Mouse (Mus musculus) urinary bladder, postnatal 4 days (tissue): ENCODE data around the gene Ighmbp2.

Source experiments
- DNase-seq, 2 experiments: peaks; one replicate each; pipeline ENCODE4 v3.0.0; 2021 to 2022; ENCODE audit warnings: low spot score in 2 of 2

Gene Ighmbp2

DNA sequence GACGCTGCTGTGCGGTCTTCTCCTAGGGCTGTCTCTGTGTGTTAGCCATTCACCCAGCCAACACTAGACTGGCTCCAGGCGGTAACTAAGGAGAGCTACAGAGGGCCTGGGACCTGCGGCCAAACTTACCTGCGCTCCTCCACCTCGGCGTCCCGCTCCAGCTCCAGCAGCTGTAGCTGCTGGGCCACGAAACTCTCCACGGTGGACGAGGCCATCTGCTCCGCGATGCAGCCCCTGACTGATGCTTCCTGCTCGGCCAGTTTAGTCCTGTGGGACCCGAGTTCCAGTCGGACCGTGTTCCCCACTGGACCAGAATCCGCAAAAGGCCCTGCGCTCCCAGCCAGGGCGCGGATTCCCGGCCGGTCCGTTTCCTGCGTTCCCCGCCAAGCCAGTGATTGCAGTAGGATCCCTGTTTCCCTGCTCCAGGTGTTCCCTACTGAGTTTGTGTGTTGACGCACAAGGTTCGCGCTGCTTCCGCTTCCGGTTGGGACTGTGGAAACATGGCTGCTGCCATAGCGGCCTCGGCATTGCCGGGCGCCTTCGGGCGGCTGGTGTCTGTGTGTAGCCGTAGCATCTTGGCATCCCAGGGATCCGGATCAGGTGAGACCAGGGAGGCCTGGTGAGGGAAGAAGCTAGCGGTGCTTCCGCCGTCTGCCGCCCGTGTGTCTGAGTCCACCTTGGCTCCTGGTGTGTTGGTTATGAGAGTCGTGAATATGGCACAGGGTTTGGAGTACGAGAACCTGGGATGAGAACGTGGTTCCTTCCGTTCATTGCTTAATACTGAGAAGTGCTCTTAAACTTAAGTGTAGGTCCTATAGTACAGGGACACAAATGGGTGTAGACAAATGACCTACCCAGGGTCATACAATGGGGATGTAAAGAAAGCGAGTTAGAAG, at the start of gene Ighmbp2, which contains the start of gene Mrpl21:
Gene Ighmbp2, minus strand, starts transcription at position 446 of the 896 bp plus-strand sequence.
Gene Mrpl21, plus strand, starts transcription at position 330 of the 896 bp plus-strand sequence.
- peak; percentile 88 to 90 for DNase-seq

DNA sequence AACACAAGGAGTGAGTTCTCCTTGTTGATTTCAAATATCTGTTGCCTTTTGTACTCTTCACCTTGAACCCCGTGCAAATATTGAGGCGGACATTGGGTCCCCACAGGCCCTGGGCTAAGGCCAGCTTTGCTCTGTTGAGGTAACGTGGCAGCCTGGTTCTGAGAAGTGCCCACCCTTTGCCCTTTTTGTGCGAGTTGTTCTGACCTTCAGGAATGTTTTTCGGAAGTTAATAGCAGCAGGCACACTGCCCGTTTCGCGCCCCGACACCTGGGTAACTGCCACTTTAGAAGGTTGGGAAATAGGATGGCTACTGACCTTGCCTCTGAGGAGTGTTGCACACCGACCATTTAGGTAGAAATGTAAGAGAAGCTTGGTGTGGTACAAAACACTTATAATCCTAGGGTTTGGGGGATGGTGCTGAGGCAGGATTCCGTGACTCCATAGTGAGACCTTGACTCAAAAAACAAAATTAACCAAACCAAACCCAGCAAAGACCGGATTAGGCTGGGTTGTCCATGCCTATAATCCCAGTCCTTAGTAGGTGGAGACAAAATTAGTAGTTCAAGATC, 43.7 kb upstream of the Ighmbp2 start:
- no peak for DNase-seq

DNA sequence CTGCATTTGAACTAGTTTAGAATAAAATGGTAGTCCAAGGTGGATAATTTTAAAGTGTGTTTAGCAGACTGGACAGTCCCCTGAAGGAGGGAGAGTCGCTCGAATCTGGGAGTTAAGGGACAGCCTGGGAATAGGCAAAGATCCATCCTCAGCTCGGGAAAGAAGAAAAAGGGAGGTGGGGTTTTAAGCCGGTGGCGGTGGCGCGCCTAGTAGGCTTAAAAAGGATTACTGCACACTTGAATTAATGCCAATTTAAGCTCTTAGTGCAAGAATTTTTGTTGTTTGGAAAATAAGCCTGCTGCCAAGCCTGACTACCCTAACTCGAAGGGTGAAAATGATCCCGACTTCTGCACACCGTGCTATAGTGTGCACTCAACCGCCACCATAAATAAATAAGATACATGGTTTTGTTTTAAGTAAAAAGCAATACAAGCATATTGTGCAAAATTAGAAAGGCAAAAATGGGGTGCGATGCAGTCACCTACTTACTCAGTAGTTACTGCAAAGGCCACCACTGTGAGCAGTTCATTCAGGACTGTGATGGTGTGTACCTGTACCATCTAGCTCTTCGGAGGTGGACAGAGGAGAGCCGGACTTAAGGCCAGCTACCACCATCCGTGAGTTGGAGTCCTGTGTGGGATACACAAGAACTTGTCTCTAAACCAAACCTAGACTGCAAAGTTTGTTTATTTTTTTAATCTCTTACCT, 43.1 kb upstream of the Ighmbp2 start:
- DNase-seq, result no peak

DNA sequence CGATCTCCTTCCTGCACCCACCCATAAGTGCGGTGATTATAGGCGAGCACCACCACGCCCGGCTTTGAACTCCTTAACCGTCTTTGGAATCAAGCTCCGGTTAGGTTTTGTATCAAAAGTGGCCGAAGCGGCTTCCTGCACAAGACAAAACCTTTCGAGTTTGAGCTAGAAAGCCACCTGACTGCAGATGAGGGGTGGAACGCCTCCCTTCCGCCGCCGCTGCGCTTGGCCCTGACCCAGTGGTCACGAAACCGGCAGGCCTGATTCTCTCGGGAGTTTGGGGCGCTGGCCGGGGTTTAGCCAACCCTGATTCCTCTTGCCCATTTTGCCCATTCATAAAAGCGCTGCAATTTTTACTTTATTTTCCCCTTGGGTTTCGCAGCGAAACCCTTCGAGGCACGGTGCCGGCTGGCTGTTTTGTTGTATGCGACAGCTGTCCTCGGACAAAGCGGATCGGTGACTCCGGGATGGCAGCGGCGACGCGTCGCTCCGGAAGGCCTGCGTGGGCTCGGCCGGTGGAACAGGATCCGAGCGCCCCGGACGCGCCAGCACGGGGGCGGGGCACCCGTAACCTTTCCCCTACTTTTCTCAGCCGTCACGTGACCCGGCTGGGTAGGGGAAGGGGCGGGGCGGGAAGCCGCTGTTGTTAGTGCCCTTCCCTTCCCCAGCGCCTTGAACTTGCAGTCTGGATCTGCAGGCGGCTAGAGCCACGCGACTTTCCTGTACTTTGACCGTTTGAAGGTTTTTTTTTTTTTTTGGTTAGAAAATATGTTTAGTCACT, 42.3 kb upstream of the Ighmbp2 start:
- DNase-seq, result peak; percentile 91 to 93

DNA sequence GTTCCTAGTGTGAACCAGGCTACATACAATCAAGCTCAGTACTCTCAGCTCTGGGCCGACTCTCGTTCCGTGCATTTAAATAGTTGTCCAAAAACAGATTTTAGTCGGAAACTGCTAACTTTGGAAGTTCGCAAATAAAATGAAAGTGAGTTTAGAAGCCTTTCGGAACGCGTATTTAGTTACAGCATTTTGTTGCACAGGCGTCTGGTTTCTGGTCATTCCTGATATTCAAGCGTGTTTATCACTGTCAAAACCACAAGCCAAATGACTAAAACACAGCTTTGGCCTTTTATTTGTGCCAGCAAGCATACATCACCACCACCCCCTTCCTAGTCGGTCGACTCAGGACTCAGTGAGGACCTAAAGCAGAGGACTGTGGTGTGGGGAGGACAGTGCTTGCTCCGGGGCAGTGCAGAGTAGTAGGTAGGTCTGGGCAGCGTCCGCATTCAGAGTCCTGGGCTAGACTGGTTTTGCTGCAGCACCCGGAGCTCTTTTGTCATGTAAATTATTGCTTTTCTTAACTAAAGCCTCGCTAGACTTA, 41.5 kb upstream of the Ighmbp2 start:
- DNase-seq, result no peak

DNA sequence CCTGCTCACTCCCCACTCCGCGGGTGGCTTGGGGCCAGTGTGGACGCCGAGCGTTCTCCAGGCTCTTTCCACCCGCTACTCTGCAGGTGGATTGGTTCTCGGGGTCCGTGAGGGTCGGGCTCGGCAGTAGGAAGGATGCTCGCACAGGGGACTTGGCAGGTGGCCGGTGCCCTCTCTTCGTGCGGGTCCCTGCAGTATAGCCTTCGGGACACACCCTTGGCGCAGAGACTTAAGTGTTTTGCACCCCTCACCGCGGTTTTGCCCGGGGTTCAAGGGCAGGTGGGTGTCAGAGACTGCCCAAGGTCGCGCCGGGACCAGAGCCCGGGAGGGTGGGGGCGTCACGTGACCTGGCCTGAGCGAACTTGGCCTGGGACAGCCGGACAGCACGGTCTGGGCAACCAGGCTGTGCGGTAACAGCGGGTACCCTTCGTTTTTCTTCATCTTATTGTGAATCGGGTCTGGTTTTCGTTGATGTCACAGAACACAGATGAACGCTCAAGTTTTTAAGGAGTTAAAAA, 41.0 kb upstream of the Ighmbp2 start:
- DNase-seq, result peak in 1 of 2 experiments; percentile 67

DNA sequence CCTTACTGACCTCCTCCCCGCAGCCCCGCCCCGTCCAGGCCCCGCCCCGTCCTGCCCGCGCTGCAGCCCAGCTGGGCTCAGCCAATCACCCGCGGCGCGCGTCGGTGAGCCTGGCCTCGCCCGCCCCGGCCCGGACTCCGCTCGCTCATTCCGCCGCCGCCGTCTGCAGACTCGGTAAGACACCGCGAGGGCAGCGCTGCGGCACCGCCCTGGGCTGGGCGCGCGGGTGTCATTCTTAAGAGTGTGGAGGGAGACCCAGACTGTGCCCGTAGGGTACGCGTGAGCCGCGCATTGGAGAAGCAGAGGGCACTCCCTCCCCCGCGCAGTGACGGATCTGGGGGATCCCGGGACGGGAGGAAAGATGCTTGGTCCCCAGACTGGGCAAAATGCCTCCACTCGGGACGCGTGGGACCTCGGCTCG, 40.4 kb upstream of the Ighmbp2 start:
- peak; percentile 84 to 88 for DNase-seq

DNA sequence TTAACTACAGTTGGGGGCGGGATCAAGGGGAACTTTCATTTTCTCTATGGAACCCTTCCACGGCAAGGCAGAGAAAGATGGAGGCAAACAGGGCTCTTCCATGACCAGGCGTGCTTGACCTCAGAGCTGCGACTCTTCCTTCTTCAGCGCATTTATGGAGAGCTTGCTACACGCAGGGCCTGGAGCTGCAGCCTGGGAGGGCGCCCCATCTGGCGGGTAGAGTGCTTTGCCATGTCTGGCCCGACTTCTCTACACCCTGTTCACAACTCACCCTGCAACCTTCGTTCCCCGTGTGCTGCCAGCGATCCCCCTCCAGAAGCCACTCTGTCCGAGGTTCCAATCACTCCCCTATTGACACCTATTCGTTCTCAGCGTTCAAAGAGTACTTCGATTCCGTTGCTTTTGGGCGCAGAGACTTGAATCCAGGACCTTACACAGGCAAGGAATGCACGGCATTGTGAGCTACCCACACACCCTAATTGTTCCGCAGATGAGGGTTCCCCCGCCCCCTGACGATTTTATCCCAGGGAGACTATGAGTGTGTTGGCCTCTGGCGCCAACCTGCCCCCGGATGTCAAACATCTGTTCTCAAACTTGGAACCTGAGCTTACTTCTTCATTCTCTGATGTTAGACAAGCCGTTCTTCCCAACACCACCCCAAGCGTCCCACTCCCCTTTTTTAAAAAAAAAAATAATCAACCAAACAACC, 39.6 kb upstream of the Ighmbp2 start, which contains the start of gene Cpt1a:
Gene Cpt1a, plus strand, starts transcription at position 74 of the 709 bp plus-strand sequence.
- peak in 1 of 2 experiments; percentile 57 for DNase-seq

DNA sequence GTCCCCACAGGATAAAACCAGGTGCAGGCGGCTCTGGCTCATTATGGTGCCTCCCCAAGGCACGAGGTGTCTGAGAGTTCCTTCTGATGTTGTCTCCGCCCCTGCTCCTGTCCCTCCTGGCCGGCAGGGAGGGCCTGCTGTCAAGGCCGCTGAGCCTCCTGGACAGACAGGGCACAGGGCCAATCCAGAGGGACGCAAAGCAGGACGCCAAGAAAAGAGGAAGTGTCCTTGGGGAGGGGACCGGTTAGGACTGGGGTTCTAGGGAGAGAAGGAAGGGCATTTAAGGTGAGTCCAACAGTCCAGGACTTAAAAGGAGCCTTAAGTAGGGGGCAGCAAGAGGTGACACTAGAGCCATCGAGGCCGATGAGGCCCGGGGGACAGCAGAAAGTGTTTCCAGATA, 38.8 kb upstream of the Ighmbp2 start:
- peak; percentile 69 to 75 for DNase-seq

DNA sequence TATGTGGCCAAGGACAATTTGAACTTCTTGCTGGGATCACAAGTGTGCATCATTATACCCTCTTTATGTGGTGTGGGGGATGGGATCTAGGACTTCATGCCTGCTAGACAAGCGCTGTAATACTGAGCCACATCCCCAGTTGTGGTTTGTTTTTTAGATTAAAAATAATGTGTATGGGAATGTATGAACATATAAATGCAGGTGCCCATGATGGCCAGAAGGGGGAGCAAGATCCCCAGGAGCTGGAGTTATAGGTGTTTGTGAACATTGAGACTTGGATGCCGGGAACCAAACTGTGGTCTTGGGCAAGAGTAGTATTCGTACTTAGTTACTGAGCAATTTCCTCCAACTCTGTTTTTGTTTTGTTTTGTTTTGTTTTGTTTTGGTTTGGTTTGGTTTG, 38.0 kb upstream of the Ighmbp2 start:
- DNase-seq, result no peak

DNA sequence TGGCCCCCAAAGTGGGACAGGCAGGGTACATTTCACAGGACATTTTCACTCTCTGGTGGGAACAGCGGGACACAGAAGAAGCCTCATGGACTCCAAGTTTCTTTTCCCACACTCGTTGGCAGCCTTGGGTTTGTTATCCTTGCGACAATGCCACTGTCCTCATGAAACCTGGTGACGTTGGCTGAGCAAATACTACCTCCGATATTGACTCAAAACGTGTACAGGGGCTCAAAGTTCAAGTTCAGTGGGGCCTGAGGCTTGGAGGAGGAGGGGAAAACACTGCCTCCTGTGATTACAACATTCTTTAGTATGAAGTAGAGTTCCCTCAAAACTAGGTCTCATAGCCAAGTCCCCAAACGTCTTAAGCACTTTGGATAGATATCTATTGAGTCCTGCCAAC, 37.3 kb upstream of the Ighmbp2 start:
- DNase-seq, result no peak

DNA sequence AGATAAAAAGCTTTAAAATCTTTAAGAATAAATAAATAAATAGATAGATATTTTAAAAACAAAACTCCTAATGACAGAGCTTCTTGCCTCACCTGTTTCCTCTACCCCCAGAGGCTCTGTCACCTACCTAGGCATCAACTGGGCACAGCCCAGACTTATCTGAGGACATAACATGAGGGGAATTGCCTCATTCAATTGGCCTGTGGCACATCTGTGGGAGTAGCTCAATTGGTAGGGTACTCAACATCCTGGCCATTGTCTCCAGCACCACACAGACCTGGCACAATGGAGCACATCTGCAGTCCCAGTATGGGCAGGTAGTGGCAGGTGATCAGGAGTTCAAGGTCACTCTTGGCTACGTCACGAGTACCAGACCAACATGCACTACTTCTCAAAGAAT, 36.5 kb upstream of the Ighmbp2 start:
- no peak for DNase-seq

DNA sequence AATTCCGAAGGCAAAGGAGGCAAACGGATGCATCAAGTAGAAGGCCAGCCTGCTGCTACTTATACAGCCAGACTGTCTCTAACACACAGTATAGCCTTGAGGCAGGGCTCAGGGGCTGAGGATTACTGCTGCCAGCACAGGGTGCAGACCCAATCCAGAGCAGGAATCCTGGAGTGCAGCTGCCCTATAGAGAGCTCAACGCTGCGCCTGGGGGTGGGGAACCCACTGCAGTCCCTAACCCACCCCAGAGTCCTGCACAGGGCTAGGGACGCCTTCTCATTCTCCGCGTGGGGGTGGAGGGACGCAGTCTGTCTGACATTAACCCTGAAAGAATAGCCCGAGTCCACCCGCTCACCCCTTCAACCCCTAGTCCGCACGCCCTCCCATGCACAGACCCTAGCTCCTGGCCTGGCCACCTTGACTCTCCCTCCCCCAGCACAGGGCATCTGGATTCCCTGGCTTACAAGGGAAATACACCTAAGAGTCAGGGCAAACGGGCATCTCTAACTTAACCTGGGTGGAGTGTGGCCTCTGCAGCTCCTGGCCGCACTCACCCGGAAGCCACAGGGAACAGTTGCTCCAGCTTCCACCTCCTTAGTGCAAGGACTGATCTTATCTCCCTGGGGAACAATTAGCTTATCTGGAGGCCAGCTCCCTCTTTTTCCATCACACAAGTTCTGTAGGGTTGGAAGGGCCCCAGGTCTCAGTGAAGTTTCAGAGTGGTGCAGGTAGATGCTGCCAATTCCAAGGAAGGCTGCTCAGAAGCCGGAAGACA, 24.5 kb upstream of the Ighmbp2 start:
- no peak for DNase-seq

DNA sequence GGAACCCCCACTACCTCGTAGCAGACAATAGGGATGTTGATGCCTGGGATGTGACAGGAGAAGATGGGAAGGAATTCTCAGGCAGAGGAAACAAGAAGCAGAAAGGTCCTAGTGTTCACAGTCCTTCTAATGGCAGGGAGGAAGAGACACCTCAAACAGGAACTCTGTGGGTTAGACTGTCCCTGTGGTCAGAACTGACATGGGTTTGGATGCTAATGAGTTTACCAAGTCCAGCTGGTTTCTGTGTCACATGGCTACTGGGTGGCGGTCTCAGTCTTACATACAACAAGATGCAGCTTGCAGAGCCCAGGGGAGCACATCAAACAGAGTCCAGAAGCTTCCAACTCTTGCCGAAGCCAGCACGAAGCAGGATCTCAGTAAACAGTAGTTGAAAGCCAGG, 21.2 kb upstream of the Ighmbp2 start:
- DNase-seq, result no peak

DNA sequence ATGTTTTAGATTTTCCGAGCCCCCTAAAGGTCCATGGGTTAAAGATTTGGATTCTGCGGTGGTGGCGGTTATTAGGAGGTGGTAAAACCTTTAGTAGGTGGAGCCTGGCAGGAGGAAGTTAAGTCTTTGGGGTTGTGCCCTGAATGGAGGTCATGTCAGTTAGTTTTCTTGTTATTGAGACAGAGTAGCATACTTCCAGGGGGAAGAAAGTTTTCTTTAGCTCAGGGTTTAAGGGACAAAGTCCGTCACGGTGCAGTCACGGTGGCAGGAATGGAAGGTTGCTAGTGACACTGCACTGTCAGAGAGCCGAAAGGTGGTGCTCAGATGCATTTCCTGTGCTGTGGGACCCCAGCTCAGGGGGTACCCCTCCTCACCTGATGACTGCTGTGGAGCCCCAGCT, 15.0 kb upstream of the Ighmbp2 start:
- DNase-seq, result no peak

DNA sequence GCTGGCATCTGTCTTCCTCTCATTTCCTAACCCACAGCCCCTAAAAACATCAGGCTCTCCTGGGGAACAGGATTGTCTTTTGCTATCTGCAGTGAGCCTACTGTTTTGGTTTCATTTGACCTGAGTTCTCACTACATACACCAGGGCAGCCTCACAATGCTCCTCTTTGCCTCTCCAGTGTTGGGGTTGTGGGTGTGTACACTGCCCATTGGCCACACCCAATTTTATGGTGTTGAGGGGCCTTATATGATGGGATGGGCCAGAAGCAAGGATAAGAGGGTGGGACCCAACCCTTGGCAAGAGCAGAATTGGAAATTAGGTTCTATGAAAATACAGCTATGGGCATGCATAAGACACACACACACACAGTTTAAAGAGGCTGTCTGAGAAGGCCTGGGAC, 14.2 kb upstream of the Ighmbp2 start:
- DNase-seq, result no peak

DNA sequence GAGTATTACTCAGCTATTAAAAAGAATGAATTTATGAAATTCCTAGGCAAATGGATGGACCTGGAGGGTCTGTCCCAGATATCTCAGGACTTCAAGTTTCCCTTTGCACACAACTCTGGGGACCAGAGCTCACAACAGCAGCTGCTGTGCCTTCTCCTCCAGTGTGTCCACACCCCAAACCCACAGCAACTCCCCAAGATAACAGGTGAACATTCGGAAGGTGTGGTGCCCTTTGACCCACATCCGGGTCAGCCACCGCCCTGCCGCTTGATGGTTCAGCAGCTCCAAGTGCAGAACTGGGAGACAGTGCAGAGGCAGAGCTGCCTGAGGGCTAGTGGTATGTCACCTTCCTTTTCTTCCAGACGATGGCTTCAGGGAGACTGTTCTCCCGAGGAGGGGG, 12.4 kb upstream of the Ighmbp2 start:
- no peak for DNase-seq

DNA sequence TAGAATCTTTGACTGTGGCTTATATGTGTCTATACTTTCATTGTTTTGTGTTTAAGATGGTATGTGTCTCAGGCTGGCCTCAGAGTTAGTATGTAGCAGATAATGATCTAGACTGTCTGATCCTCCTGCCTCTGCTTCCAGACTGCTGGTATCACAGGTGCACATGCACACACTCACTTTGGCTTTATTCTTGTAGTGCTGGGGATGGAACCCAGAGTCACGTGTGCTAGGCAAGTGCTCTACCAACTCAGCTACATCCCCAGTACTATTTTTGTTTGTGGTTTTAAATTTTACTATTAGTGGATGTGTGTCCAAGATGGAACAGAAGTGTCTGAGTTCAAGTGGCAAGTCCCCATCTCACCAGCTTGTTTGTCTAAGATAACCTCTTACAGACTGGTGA, 10.2 kb upstream of the Ighmbp2 start:
- DNase-seq, result no peak

DNA sequence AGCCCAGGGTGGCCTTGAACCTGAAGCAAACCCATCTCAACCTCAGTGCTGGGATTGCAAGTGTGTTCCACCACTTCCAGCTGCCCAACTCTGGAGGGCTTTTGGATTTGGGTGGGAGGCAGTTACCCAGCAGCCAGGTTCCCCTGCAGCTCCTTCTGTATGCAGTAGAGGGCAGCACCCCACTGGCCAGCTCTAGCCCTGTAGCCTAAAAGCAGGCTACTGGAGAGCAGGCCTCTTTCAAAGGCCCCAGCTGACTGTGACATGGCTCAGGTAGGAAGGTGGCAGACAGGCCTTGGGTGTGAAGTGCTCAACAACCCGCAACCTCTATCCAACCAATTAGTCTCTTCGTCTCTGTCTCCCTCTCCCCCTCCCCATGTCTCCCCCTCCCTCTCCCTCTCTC, 9.2 kb upstream of the Ighmbp2 start:
- DNase-seq, result peak in 1 of 2 experiments; percentile 55

DNA sequence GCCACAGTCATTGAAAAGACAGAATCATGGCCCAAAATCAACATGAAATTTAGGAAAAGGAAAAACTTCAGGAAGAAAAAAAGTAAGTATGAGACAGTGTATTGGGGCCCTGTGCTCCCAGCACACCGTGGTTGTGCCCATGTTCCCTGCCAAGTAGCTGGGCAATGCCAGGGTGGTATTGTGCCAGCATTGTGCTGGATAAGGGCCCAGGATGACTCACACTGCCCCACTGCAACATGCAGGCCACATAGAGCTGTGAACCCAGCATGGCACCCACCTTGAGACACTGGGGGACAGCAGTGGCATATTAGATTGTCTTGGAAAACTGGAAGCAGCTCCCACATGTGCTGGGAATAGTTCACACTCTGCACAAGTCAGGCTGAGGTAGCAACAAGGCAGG, 6.2 kb upstream of the Ighmbp2 start:
- no peak for DNase-seq
